In the genomic region with DNA sequence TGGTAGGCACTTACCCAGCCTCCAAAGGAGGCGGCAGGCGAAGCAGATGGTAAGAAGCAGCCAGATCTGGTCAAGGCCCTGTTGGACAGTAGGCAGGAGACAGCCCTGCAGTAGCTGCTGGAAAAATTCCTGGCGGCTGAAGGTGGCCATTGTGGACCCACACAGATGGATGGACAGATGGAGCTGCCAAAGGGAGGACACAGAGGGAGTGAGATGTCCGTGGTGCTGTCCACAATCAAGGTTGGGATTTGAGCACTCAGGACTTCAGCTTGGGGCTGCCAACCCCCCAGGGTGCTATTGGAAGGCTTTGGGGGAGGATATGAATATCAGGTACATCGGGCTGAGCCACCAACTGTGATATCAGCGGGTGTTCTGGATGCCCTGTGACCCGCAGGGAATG, we compare ENCODE assay signal across 8 mouse cellular contexts. TPM values are rescaled to one million over a fixed set of nuclear protein-coding genes. Genes with fewer than 3 reads are reported as not detected.
DNase-seq lines count a peak whose midpoint lies in the region; ATAC-seq and TF ChIP-seq lines count a peak whose summit lies in the region.

No protein-coding gene starts in this region.

- DNase-seq in heart, embryonic 10.5 days (ENCODE audit: low spot score): no peak
- no peak for DNase-seq in heart, postnatal 4 days
- DNase-seq in embryonic facial prominence, embryonic 14.5 days (ENCODE audit: low spot score): no peak
- no peak for DNase-seq in yolk sac, embryonic 10.5 days (ENCODE audit: low spot score)
- DNase-seq in layer of hippocampus, adult 18-20 months (ENCODE audit: low spot score in 2 of 2): no peak
- no peak for DNase-seq in spleen, postnatal 4 days (ENCODE audit: low spot score in 2 of 2)

- H3K27ac ChIP-seq in heart, embryonic 10.5 days: no peak overlapping the region
- H3K27ac ChIP-seq in embryonic facial prominence, embryonic 14.5 days (replicated peaks; ENCODE audit: low read depth, low read length): no peak overlapping the region
- no peak overlapping the region for H3K27ac ChIP-seq in limb, embryonic 13.5 days

- no peaks in the 10 kb centered on the region for H3K79me2 ChIP-seq in C2C12 (ENCODE audit: control insufficient read depth, insufficient read depth)

- TF ChIP-seq CTCF in C2C12 (IDR thresholded peaks at IDR 0.05; ENCODE audit: control insufficient read depth, insufficient read depth, insufficient read length): no peak

- no peak overlapping the region for H3K9ac ChIP-seq in embryonic facial prominence, embryonic 14.5 days (ENCODE audit: low read depth, low read length)
- peak overlapping the region; percentile 70 for H3K9ac ChIP-seq in limb, embryonic 13.5 days

- H3K36me3 ChIP-seq in heart, embryonic 10.5 days: no peaks in the 10 kb centered on the region
- no peaks in the 10 kb centered on the region for H3K36me3 ChIP-seq in C2C12 (ENCODE audit: control insufficient read depth, insufficient read depth)
- no peaks in the 10 kb centered on the region for H3K36me3 ChIP-seq in embryonic facial prominence, embryonic 14.5 days (ENCODE audit: control insufficient read depth, insufficient read depth, low read length)
- H3K36me3 ChIP-seq in limb, embryonic 13.5 days: no peaks in the 10 kb centered on the region

- no peak for ATAC-seq in embryonic facial prominence, embryonic 14.5 days (ENCODE audit: low read depth)
- no peak for ATAC-seq in limb, embryonic 13.5 days (ENCODE audit: low FRiP score, low read depth)

- H3ac ChIP-seq in C2C12 (ENCODE audit: control insufficient read depth, insufficient read length, low read depth): peak overlapping the region; percentile 47

- peak overlapping the region; percentile 64 for H3K4me2 ChIP-seq in embryonic facial prominence, embryonic 14.5 days (ENCODE audit: low read depth, low read length)
- peak overlapping the region; percentile 65 for H3K4me2 ChIP-seq in limb, embryonic 13.5 days (replicated peaks)

- H3K9me3 ChIP-seq in heart, embryonic 10.5 days: no peaks in the 10 kb centered on the region
- H3K9me3 ChIP-seq in embryonic facial prominence, embryonic 14.5 days (ENCODE audit: control insufficient read depth, low read length): no peaks in the 10 kb centered on the region
- no peaks in the 10 kb centered on the region for H3K9me3 ChIP-seq in limb, embryonic 13.5 days

- no peaks in the 10 kb centered on the region for H3K4me1 ChIP-seq in heart, embryonic 10.5 days
- no peaks in the 10 kb centered on the region for H3K4me1 ChIP-seq in embryonic facial prominence, embryonic 14.5 days (ENCODE audit: control insufficient read depth, insufficient read depth, low read length)
- H3K4me1 ChIP-seq in limb, embryonic 13.5 days: peaks cover 3% of the 10 kb centered on the region; the same call in 1 of the 2 replicates

- H3K27me3 ChIP-seq in heart, embryonic 10.5 days (ENCODE audit: insufficient read depth, poor library complexity, severe bottlenecking): no peaks in the 10 kb centered on the region
- no peaks in the 10 kb centered on the region for H3K27me3 ChIP-seq in C2C12 (ENCODE audit: control insufficient read depth, insufficient read depth, insufficient read length)
- H3K27me3 ChIP-seq in embryonic facial prominence, embryonic 14.5 days (replicated peaks; ENCODE audit: control insufficient read depth, insufficient read depth, low read length): no peaks in the 10 kb centered on the region
- no peaks in the 10 kb centered on the region for H3K27me3 ChIP-seq in limb, embryonic 13.5 days

- no peaks in the 10 kb centered on the region for H3K79me3 ChIP-seq in C2C12 (ENCODE audit: low read depth)

- peak overlapping the region; percentile 61 for H3K4me3 ChIP-seq in heart, embryonic 10.5 days
- H3K4me3 ChIP-seq in C2C12 (ENCODE audit: insufficient read depth, poor library complexity, severe bottlenecking): no peak overlapping the region
- peak overlapping the region; percentile 51 for H3K4me3 ChIP-seq in embryonic facial prominence, embryonic 14.5 days (ENCODE audit: low read depth, low read length)
- H3K4me3 ChIP-seq in limb, embryonic 13.5 days: peak overlapping the region; percentile 52

- 31% methylated on average over 7 of the region's 7 CpGs for WGBS in heart, embryonic 10.5 days
- 47% methylated on average over 7 of the region's 7 CpGs for WGBS in embryonic facial prominence, embryonic 14.5 days
- 41% methylated on average over 7 of the region's 7 CpGs for WGBS in limb, embryonic 13.5 days

TF ChIP-seq in C2C12, 6 proteins besides CTCF, POLR2A, EP300 and RAD21:
- TF ChIP-seq CEBPB (IDR thresholded peaks at IDR 0.05; ENCODE audit: low read depth): no peak

RNA-seq across cellular contexts. Expression of a gene that starts 0.8 kb away (rescaled TPM):
- 4.6 and 5.5 TPM in 2 replicates for polyA plus RNA-seq in heart, embryonic 10.5 days (2016; fragmentation: Nextera tagmentation; extraction: Ambion mirVana)
- total RNA-seq in heart, postnatal 4 days (2021): 1 to 10 TPM; 2.0 to 2.7 TPM
- polyA plus RNA-seq in C2C12 (2012; fragmentation: generic; extraction: Trizol): 7.6 TPM
- polyA plus RNA-seq in embryonic facial prominence, embryonic 14.5 days (2014; fragmentation: Nextera tagmentation; extraction: Ambion mirVana): 9.0 and 10.9 TPM in 2 replicates
- polyA plus RNA-seq in limb, embryonic 13.5 days (2015; fragmentation: Nextera tagmentation; extraction: Ambion mirVana): 13.2 TPM in 2 replicates
- total RNA-seq in layer of hippocampus, adult 18-20 months (2021): 100 to 1,000 TPM in 1 of 2 experiments, 10 to 100 TPM in 1; 95.4 to 105 TPM

RNA-seq across cellular contexts. Expression of a gene that starts 12.2 kb away (rescaled TPM):
- 29.6 and 30.1 TPM in 2 replicates for polyA plus RNA-seq in heart, embryonic 10.5 days (2016; fragmentation: Nextera tagmentation; extraction: Ambion mirVana)
- total RNA-seq in heart, postnatal 4 days (2021): 10 to 100 TPM; 21.0 to 23.8 TPM
- 73.1 TPM for polyA plus RNA-seq in C2C12 (2012; fragmentation: generic; extraction: Trizol)
- 31.4 and 31.9 TPM in 2 replicates for polyA plus RNA-seq in embryonic facial prominence, embryonic 14.5 days (2014; fragmentation: Nextera tagmentation; extraction: Ambion mirVana)
- 25.2 and 29.1 TPM in 2 replicates for polyA plus RNA-seq in limb, embryonic 13.5 days (2015; fragmentation: Nextera tagmentation; extraction: Ambion mirVana)
- 10 to 100 TPM; 28.2 to 29.0 TPM for total RNA-seq in layer of hippocampus, adult 18-20 months (2021)

RNA-seq across cellular contexts. Expression of a gene that starts 29.6 kb away (rescaled TPM):
- 10.3 and 11.9 TPM in 2 replicates for polyA plus RNA-seq in heart, embryonic 10.5 days (2016; fragmentation: Nextera tagmentation; extraction: Ambion mirVana)
- total RNA-seq in heart, postnatal 4 days (2021): 1 to 10 TPM; 5.9 to 7.1 TPM
- 9.9 TPM for polyA plus RNA-seq in C2C12 (2012; fragmentation: generic; extraction: Trizol)
- polyA plus RNA-seq in embryonic facial prominence, embryonic 14.5 days (2014; fragmentation: Nextera tagmentation; extraction: Ambion mirVana): 13.0 and 13.3 TPM in 2 replicates
- 14.7 and 15.0 TPM in 2 replicates for polyA plus RNA-seq in limb, embryonic 13.5 days (2015; fragmentation: Nextera tagmentation; extraction: Ambion mirVana)
- 10 to 100 TPM; 13.2 to 13.4 TPM for total RNA-seq in layer of hippocampus, adult 18-20 months (2021)

RNA-seq across cellular contexts. Expression of a gene that starts 46.7 kb away (rescaled TPM):
- 30.3 and 40.3 TPM in 2 replicates for polyA plus RNA-seq in heart, embryonic 10.5 days (2016; fragmentation: Nextera tagmentation; extraction: Ambion mirVana)
- total RNA-seq in heart, postnatal 4 days (2021): 10 to 100 TPM; 14.6 to 15.6 TPM
- polyA plus RNA-seq in C2C12 (2012; fragmentation: generic; extraction: Trizol): 36.1 TPM
- polyA plus RNA-seq in embryonic facial prominence, embryonic 14.5 days (2014; fragmentation: Nextera tagmentation; extraction: Ambion mirVana): 40.5 and 42.8 TPM in 2 replicates
- polyA plus RNA-seq in limb, embryonic 13.5 days (2015; fragmentation: Nextera tagmentation; extraction: Ambion mirVana): 46.3 and 49.0 TPM in 2 replicates
- 10 to 100 TPM; 22.9 to 23.8 TPM for total RNA-seq in layer of hippocampus, adult 18-20 months (2021)

RNA-seq across cellular contexts. Expression of a gene that starts 59.9 kb away (rescaled TPM):
- 342 and 398 TPM in 2 replicates for polyA plus RNA-seq in heart, embryonic 10.5 days (2016; fragmentation: Nextera tagmentation; extraction: Ambion mirVana)
- 100 to 1,000 TPM; 471 to 553 TPM for total RNA-seq in heart, postnatal 4 days (2021)
- 537 TPM for polyA plus RNA-seq in C2C12 (2012; fragmentation: generic; extraction: Trizol)
- polyA plus RNA-seq in embryonic facial prominence, embryonic 14.5 days (2014; fragmentation: Nextera tagmentation; extraction: Ambion mirVana): 420 and 489 TPM in 2 replicates
- polyA plus RNA-seq in limb, embryonic 13.5 days (2015; fragmentation: Nextera tagmentation; extraction: Ambion mirVana): 482 and 551 TPM in 2 replicates
- total RNA-seq in layer of hippocampus, adult 18-20 months (2021): 100 to 1,000 TPM in 1 of 2 experiments, 10 to 100 TPM in 1; 77.0 to 135 TPM
